Mouse (Mus musculus) layer of hippocampus, postnatal 14 days (tissue): ENCODE results near the gene Abi3. TPM values are rescaled to one million over a fixed set of nuclear protein-coding genes. Genes with fewer than 3 reads are reported as not detected.
A peak's percentile ranks its signal among the peaks of the same experiment; 100 is the strongest.

Source experiments
- DNase-seq, 2 experiments: peaks; one replicate each; pipeline ENCODE4 v3.0.0; 2021 to 2022; ENCODE audit warnings: low spot score in 2 of 2, mixed read lengths in 1 of 2
- total RNA-seq, 2 experiments: library from RNA; stranded (reverse); gene quantifications; 2 replicates each; pipeline ENCODE4 v1.2.3; 2021

Gene Abi3
- total RNA-seq, 2 experiments from 2014 or later = 6.0 to 6.7 TPM

GRCm38 (mm10) chr11:95840694-95841497 is 1.4 kb downstream of the Abi3 start:
- no peak for DNase-seq

- no peak for DNase-seq
Measured at GRCm38 (mm10) chr11:95838999-95839868, 3.0 kb downstream of the Abi3 start.

GRCm38 (mm10) chr11:95838598-95838997 is 3.7 kb downstream of the Abi3 start:
- DNase-seq = no peak

GRCm38 (mm10) chr11:95837059-95837458 is 5.2 kb downstream of the Abi3 start, which contains the start of gene Gngt2:
Gene Gngt2 (plus strand): TSS chr11:95837216.
- no peak for DNase-seq

GRCm38 (mm10) chr11:95836433-95836832 is 5.8 kb downstream of the Abi3 start:
- no peak for DNase-seq

- no peak for DNase-seq
Measured at GRCm38 (mm10) chr11:95835832-95836231, 6.4 kb downstream of the Abi3 start.

- DNase-seq = no peak
Measured at GRCm38 (mm10) chr11:95834742-95835710, 7.2 kb downstream of the Abi3 start.

- peak in 1 of 2 experiments; percentile 50 for DNase-seq
Measured at GRCm38 (mm10) chr11:95834143-95834667, 8.1 kb downstream of the Abi3 start.

GRCm38 (mm10) chr11:95833631-95834142 is 8.6 kb downstream of the Abi3 start:
- DNase-seq = no peak

- DNase-seq = no peak
Measured at GRCm38 (mm10) chr11:95833006-95833570, 9.2 kb downstream of the Abi3 start.

GRCm38 (mm10) chr11:95832129-95833005 is 9.9 kb downstream of the Abi3 start:
- no peak for DNase-seq

GRCm38 (mm10) chr11:95831641-95832040 is 10.6 kb downstream of the Abi3 start:
- no peak for DNase-seq

- no peak for DNase-seq
Measured at GRCm38 (mm10) chr11:95831276-95831619, 11.0 kb downstream of the Abi3 start.

GRCm38 (mm10) chr11:95830411-95831275 is 11.6 kb downstream of the Abi3 start:
- DNase-seq = no peak

- DNase-seq = no peak
Measured at GRCm38 (mm10) chr11:95829526-95830050, 12.7 kb downstream of the Abi3 start.

- no peak for DNase-seq
Measured at GRCm38 (mm10) chr11:95828181-95828964, 13.9 kb downstream of the Abi3 start.

- peak; percentile 69 to 70 for DNase-seq
Measured at GRCm38 (mm10) chr11:95827464-95828085, 14.7 kb downstream of the Abi3 start.
